Mouse (Mus musculus): ENCODE measurements around the gene Sf3b1. TPM values are rescaled to one million over a fixed set of nuclear protein-coding genes. Genes with fewer than 3 reads are reported as not detected.
"Not testable (repeated sequence)": the region's sequence is repeated elsewhere in the genome, so short reads cannot be mapped to it uniquely, and the experiment has no call there.

Sf3b1 gene
- total RNA-seq, 2 experiments from 2014 or later, result 199 to 213 TPM

DNA sequence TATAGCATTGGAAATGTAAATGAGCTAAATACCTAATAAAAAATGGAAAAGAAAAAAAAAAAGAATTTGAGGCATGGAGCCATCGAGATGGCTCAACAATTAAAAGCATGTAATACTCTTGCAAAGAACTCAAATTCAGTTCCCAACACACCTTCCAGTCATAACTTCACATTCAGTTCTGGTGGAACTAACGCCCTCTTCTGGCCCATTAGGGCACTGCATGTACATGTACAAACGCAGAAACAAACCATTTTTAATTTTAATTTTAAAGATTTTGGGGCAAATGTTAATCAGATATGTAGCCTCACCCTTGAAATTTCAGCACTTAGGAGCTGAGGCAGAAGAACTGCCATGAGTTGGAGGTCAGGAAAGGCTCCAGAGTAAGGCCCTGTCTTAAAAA is 68.8 kb downstream of the Sf3b1 start:
- no peak for DNase-seq (ENCODE audit: low spot score in 2 of 2)

GRCm38 (mm10) chr1:54956995-54957394 is 70.3 kb downstream of the Sf3b1 start:
- not testable (repeated sequence) for DNase-seq (ENCODE audit: low spot score in 2 of 2)

- no peak for DNase-seq (ENCODE audit: low spot score in 2 of 2)
These were observed 72.4 kb downstream of the Sf3b1 start for GRCm38 (mm10) chr1:54954856-54955255.

DNA sequence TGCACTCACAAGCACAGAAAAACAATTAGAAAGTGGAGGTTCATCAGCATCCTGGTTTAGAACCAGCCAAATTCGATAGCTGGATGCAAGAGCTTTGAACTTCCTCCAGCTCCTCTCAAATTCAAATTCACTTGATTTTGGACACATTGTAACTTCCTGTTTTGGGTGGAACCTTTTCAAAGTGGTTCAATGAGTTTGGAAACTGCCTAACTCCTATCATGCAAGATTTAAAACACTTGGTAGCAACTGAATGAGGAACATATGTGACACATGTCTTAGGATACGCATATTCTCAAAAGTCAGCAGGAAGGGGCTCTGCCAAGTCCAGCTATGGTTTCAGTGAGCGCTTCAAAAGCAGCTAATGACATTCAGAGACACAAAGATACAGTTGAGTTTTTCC is 82.6 kb downstream of the Sf3b1 start:
- no peak for DNase-seq (ENCODE audit: low spot score in 2 of 2)

DNA sequence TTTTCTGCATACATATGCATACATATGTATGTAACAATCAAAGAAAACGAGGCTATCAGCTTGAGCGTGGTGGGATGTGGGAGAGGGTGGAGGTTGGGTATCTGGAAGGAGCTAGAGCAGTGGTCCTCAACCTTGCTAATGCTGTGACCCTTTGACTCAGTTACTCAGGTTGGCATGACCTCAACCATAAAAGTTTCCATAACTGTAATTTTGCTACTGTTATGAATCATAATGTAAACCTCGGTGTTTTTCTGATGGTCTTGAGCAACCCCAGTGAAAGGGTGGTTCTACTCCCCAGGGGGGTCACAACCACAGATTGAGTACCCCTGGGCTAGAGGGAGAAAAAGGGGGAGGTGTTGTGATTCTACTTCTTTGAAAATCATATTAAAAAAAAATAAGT is 91.8 kb downstream of the Sf3b1 start:
- DNase-seq (ENCODE audit: low spot score in 2 of 2), result no peak

Other genes starting within 250 kb of the Sf3b1 start
- 10 to 100 TPM; 38.2 TPM for gene Ankrd44, start 101.1 kb downstream of the Sf3b1 start, total RNA-seq (2021)
- 10 to 100 TPM; 19.9 to 28.3 TPM for gene Coq10b, start 25.3 kb upstream of the Sf3b1 start, total RNA-seq (2021)
- 100 to 1,000 TPM; 424 to 448 TPM for gene Hspe1, start 60.7 kb upstream of the Sf3b1 start, total RNA-seq (2021)
- 100 to 1,000 TPM; 727 to 733 TPM for gene Hspd1, start 60.8 kb upstream of the Sf3b1 start, total RNA-seq (2021)
- 100 to 1,000 TPM; 175 to 181 TPM for gene Mob4, start 103.8 kb upstream of the Sf3b1 start, total RNA-seq (2021)
- 10 to 100 TPM; 32.7 to 33.0 TPM for gene Rftn2, start 199.3 kb upstream of the Sf3b1 start, total RNA-seq (2021)
- gene Mars2, start 209.7 kb upstream of the Sf3b1 start, total RNA-seq (2021), result 1 to 10 TPM; 5.2 to 6.0 TPM

Measured in adrenal gland, postnatal 4 days (tissue).